Mouse (Mus musculus) embryo, embryonic 9.5 days (tissue): ENCODE measurements around the gene Gstm7.
"Not testable (repeated sequence)": the region's sequence is repeated elsewhere in the genome, so short reads cannot be mapped to it uniquely, and the experiment has no call there.

ENCODE experiments used
- DNase-seq: peaks from one replicate; pipeline ENCODE4 v3.0.0-alpha.2; 2017; ENCODE audit errors: extremely low spot score

The Gstm7 gene

GRCm38 (mm10) chr3:107931670-107932069, at the start of gene Gstm7:
TSS of gene Gstm7 (minus strand) at chr3:107931817.
- DNase-seq = peak; percentile 90

DNA sequence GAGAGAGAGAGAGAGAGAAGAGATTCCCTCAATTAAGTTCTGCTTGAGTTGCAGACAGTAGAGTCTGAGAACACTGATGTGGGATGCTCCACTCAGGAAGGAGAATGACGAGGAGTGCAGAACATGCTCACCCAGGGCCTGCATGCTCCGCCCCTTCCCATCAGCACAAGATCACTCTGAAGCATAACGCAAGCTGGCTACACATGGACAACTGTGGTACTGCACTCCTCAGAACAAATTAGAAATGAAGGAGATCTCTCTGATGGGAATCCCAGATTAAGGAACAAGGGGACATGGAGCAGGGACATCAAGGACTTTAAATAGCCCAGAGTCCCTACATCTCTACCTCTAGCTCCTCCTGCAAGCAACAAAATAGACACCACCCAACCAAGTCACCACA, 49.6 kb upstream of the Gstm7 start:
- DNase-seq = no peak

GRCm38 (mm10) chr3:107977691-107978090, 46.1 kb upstream of the Gstm7 start:
- DNase-seq = no peak

DNA sequence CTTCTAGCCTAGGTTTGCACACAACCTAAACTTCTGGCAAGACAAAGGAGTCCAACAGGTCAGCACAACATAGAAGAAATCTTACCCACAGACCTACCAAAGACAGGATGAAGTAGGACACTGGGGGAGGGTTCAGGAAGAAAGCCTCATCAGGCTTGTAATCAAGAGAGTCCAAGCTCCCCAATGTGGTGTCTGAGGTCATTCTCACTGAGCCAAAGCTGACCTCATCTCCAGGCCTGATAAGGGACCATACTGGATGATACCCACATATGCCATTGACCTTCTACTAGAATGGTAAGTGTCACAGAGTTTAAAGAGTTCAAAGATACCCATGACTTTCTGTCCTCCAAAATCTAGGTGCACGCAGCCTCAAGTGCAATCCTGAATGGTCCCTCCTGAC, 42.6 kb upstream of the Gstm7 start:
- no peak for DNase-seq

GRCm38 (mm10) chr3:107972070-107972469, 40.5 kb upstream of the Gstm7 start:
- DNase-seq = no peak

DNA sequence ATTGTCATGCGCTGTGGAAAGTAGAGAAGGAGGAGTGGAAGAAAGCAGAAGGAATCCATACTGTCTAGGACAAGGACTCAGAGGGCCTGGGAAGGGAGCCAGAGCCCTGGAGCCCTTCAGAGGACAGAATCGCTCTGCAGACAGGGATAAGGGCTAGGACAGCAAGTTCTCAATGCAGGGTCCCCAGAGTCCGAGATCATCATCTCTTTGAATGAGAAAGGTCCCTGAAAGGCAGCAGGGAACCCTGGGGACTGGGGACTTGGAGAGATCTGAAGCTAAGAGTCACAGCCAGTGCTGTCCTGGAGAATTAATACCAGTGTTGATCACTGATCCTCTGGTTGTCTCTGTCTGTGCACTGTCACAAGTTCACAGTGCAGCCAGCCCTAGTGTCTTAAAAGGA, 39.5 kb upstream of the Gstm7 start:
- not testable (repeated sequence) for DNase-seq

GRCm38 (mm10) chr3:107968724-107969395, 37.2 kb upstream of the Gstm7 start, which contains the start of gene Gstm3:
TSS of gene Gstm3 (minus strand) at chr3:107969283.
- DNase-seq = no peak

DNA sequence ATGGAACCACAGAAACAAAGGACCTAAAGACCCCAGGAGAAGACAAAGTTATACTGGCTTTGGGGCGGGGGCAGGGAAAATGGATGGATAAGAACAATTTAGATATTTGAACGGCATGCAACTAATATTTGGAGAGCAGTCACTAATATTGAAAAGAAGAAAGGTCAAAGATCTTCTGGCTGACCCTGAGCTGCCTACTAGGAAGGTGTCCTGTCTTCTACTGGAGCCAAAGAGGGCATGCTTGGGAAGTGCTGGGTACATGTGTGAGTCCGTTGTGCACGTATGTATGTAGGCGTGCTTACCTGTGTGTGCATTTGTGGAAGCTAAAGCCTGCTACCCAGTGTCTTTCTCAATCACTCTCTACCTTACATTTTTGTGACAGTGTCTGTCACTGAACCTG, 35.0 kb upstream of the Gstm7 start:
- no peak for DNase-seq

- no peak for DNase-seq
Measured at GRCm38 (mm10) chr3:107965592-107965991, 34.0 kb upstream of the Gstm7 start.

GRCm38 (mm10) chr3:107964656-107965308, 33.2 kb upstream of the Gstm7 start:
- no peak for DNase-seq

DNA sequence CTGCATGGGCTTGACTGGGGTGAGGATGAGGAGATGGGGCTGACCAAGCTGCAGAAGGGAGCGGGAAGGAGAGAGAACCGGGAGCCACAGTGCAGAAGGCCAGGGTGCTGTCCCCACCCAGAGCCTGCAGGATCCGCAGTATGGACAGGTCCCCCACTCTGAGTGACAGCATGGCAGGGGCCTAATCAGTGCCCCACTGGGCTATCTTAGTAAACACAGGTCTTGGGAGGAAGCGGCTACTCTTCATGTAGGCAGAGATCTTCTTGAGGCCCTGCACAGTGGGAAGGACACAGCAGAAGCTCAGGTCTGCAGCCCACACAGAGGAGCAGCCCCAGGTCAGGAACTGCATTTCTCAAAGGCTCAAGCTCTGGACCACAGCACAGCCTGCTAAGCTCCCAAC, 32.4 kb upstream of the Gstm7 start:
- DNase-seq = no peak

DNA sequence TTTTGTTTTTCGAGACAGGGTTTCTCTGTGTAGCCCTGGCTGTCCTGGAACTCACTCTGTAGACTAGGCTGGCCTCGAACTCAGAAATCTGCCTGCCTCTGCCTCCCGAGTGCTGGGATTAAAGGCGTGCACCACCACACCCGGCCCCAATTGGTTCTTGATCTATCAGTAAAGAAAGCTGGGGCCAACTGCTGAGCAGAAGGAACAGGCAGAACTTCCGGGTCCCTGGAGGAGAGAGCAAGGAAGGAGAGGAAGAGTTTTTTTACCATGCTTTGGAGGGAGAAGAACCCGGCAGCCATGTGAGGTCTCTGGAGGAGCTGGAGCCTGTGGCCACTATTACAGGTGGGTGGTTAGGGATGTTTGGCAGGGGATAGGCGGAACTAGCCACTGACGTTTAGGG, 23.6 kb upstream of the Gstm7 start:
- DNase-seq = not testable (repeated sequence)

- no peak for DNase-seq
Measured at GRCm38 (mm10) chr3:107953906-107954305, 22.3 kb upstream of the Gstm7 start.

- peak; percentile 46 for DNase-seq
Measured at GRCm38 (mm10) chr3:107953328-107953755, 21.7 kb upstream of the Gstm7 start.

DNA sequence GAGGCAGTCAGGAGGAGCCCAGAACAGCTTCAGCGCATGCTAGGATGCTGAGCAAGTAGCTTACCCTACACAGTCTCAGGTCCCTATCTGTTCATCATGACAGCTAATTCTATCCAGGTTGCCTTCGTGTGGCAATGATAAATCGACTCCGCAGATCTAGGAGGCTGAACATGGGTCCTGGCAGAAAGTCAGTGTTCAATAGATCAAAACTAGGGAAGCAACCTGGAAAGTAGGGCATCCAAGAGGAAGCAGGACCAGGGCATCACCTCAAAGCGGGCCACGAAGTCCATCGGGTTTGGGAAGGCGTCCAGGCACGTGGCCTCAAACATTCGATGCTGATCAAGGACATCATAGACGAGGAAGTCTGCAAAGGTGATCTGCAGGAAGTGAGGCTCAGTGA, 18.9 kb upstream of the Gstm7 start:
- no peak for DNase-seq

DNA sequence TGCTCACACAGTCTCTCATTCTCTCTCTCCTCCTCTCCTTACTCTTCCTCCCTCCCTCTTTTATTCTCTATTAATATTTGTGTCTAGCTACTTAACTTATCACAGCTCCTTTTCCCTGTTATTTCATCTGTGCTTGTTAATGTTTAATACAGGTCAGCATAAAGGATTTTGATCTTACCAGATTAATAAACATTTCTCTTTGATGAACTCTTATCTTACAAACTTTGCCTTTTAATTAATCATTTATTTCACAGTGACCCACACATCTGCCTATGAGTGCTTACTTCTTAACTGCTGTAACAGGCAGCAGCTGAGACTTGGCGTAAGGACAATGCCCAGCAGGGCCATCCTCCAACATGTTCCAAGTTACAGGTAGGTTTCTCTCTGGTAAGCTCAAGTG, 17.8 kb upstream of the Gstm7 start:
- DNase-seq = not testable (repeated sequence)

GRCm38 (mm10) chr3:107945729-107946128, 14.1 kb upstream of the Gstm7 start:
- no peak for DNase-seq

- peak; percentile 57 for DNase-seq
Measured at GRCm38 (mm10) chr3:107943239-107943990, 11.8 kb upstream of the Gstm7 start, which contains the start of gene Gstm6. TSS of gene Gstm6 (minus strand) at chr3:107943749.

DNA sequence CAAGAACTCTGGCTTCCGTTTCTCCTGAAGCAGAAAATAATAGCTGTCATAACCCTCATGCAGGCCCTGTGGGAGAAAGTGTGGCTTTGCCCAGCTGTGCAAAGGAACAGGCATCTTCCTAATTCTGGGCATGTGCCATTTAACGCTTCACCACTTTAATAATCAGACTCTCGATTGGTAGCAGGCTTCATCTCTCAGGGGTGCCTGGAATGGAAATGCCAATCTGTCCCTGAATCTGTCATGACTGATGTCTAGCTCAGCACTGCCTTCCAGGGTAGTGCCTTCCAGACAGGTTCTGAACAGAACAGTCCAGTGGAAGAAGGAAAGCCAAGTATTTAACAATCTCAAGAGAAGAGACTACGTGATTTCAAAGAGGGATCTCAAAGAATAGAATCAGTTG, 9.6 kb upstream of the Gstm7 start:
- DNase-seq = no peak

GRCm38 (mm10) chr3:107940524-107940923, 8.9 kb upstream of the Gstm7 start:
- no peak for DNase-seq

DNA sequence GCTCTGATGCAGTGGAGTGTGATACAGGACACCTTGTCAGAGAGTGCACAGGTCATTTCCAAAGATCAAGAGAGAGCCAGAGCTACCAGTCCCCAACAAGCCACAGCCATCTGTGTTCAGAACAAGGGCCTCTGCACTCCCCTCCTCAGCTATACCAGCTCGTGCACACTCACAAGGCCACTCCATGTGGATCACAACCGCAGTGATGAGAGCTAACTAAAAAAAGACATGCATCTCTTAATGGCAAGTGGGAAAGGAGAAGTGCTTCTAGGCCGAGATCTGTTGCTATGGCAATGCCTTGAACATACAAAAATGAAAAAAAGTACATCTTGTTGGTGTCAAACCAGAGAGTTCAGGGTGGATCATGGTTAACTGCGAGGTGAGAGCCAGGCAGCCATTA, 8.2 kb upstream of the Gstm7 start:
- DNase-seq = no peak

- DNase-seq = peak; percentile 46
Measured at GRCm38 (mm10) chr3:107939403-107939802, 7.8 kb upstream of the Gstm7 start.

DNA sequence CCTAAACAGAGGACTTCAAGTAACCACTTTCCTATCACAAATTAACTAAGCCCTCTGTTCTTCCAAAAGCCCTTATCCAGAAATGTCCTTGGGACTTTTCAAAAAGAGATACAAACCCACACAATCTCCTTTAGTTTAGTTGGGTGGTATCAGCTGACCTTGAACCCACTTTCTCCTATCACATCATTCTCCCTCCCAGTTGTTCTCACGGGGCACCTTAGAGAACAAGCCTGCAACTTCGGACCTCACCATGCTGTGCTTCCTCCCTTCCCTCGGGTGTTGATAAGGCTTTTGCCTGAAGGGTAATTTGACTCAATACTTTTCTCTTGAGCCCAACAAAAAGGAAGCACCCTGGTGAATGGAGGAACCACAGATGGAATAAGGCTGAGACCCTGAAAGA, 4.3 kb upstream of the Gstm7 start:
- DNase-seq = no peak
